Mouse (Mus musculus) layer of hippocampus, adult 9-11 months (tissue): ENCODE results near the gene Kcnj1.

Experiments used
- DNase-seq: peaks from one replicate; pipeline ENCODE4 v3.0.0; 2022

Gene Kcnj1

DNA sequence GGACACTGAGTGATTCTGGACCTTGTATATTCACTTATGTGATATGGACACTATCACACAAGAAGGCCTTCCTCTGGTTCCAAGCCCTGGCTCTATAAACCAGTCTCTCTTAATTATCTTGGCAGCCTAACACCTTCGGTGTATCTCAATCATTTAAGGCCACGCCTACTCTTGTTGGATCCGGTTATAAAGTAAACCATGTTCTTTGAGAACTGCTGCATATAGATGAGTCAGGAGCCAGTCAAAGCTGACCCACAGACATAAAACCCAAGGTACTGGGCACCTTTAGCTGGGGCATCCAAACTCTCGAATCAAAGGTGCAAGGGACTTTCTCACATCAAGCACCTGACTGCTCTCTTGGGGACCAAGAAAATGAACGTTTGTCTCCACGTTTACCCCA lies at the start of gene Kcnj1:
Gene Kcnj1, plus strand, starts transcription at position 292 of the 400 bp plus-strand sequence.
- DNase-seq = no peak

DNA sequence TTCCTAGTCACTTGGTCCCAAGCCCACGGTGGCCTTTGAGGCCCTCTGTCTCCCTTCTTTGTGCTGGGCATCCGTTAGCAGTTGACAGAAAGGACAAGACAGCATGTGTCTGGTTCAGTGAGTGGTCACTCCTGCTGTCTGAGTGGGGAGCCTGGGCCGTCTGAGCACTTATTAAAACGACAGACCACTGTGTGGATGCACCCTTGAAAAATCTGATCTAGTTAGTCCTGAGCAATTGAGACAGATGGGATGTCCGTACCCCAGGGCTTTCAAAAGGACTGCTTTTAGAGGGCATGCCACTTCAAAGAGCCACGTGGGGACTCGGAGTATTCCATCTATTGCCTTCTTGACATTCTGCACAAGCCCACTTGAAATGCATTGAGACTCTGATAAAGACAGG lies 48.7 kb upstream of the Kcnj1 start:
- DNase-seq = no peak

DNA sequence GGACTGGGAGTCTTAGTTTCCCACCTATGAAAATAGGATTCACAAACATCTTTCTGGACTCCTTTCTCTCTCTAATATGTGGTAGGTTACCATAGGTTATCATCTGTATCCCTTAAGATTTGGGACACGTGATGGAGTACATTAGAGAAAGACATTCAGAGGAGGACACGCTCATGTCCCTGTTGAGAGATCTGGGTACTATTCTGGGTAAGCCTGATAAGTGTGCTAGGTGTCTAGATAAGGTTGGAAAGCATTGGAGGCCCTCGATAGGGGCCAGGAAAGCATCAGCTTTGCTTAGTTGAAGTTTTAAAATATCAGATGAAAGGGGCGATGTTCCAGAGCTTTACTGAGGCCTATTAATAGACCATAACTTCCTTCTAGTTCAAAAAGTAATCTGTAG lies 43.5 kb upstream of the Kcnj1 start:
- DNase-seq = no peak

DNA sequence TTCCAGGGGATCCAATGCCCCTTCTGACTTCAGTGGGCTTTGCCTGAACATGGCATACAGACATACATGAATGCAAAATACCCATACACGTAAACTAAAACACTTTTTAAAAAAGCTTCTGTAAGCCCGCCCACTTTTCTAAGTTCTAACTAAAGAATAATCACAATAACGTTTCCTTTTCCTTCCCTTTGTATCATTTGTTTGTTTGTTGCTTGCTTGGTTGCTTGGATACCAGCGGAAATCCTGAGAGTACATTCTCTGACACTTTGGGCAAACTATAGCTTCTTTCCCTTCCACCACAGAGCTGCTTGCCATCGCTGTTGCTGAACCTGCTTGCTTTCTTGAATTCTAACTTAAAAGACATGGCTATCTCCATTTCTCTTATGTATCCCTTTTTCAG lies 41.1 kb upstream of the Kcnj1 start:
- DNase-seq = no peak

DNA sequence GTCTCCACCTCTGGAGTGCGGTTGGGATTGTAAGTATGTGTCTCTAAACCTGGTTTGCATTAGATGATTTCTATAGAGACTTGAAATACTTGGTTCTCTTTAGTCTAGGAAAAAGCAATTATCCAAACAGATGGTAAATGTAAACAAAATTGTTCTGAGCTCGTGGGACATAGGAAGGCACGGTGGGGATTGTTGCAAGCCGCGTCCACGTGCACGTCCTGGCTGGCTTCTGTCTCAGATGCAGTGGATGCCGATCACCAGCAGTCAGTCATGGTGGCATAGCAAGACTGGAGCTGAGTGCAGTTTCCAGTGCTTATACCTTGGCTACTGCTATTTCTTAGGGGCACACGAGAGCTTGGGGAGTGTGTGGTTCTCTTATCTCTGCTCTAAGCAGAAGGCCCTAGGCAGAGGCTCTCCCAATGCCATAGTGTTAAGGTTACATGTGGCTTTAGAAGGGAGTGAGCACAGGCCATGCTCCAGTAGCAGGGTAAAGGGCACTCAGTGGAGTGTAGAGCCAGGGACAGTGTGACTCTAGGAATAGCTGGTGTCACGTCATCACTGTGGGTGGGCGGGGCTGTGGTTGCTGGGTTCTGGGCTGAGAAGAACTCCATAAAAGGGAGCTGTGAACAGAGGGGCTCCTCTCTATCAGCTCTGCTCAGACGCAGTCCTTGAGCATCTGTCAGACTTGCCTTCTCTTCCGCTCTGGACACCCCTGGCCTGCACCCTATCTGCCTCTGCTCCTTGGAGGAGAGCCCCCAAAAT lies 36.7 kb upstream of the Kcnj1 start:
- DNase-seq = no peak

DNA sequence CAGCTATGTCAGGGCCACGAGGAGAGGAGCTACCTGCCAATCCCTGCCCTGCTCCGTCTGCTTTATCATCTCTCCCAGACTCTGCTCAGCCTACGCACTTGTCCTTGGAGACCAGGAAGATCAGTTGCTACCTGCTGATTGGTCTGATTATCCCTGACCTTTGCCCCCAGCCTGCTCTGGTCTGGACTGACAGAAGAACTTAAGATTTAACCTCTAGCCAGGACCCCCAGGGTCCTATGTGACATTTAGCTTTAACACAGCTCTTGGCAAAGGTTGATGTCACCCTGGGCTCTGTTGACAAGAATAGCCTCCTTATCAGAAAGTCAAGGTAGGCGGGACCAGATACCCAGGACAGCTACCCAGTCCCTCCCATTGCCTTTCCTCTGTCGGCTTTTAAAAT lies 31.5 kb upstream of the Kcnj1 start:
- no peak for DNase-seq

DNA sequence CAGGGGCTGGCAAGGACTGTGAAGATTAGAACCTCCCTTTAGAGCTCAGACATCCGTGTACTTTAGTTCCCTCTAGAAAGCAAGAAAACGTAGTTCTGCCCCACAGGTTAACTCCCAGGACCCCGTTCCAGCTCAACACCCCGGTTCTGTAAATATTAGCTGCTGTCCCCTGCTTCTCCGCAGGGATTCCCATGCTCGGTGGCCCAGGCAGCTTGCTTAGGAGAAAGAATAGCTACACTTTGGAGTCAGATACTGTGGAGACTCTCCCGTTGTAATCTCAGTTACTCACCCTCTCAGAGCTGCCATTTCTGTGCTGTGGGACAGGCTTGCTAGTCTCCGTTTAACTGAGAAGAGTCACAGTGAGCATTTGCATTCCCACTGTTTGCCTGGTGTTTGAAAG lies 29.4 kb upstream of the Kcnj1 start:
- no peak for DNase-seq

DNA sequence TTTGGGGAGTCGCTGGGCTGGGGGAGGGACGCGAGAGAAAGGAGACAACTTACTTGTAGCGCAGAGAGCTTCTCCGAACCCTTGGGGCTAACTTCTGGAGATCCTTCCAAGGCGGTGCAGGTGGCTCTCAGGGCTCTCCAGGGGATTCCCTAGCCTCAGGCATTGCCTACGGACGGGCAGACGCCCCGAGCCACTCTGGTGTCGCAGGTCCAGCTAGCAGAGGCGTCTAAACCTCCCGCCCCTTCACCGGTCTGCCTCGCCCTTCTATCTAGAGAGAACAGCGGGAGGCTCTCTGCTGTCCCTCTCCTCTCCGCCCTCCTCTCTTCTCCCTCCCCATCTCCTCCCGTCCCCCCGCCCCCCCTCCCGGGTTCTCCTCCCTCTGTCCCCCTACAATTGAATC lies 28.2 kb upstream of the Kcnj1 start, which contains the start of gene Kcnj5:
Gene Kcnj5, minus strand, starts transcription at position 300 of the 400 bp plus-strand sequence.
- no peak for DNase-seq

DNA sequence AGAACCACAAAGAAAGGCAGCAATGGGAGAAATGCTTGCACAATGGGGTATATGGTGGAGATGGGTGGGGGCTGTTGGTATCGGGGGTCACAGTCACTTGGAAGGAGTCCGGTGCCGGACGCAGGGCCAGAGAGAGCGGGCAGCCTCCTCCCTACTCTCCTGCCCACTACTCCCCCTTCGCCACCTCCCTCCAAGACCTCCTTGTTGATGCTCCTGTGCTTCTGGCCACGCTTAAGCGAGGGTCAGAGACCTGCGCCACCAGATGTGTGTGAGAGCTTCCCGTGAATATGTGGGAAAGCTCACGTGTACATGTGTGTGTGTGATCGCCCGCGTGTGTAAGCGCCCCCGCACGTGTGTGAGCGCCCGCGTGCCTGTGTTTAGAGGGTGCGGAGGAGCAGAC lies 27.8 kb upstream of the Kcnj1 start:
- no peak for DNase-seq

DNA sequence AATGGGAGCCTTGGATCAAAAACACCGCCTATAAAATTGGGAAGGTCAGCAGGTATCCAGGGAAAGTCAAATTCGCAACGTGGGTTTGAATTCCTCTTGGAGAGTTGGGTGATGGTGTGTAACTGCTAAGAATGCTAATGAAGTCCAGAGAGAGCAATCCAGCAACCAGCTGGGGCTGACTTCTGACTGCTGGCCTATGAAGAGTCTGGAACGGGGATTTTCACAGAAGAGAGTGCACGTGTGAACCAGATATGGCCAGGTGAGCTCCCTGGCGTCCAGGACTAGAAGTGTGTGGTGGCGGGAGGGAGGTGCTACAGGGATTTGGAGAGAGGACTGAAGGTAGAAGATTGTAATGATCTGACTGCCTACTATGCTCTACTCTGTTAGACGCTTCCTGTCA lies 24.2 kb upstream of the Kcnj1 start:
- DNase-seq = no peak

DNA sequence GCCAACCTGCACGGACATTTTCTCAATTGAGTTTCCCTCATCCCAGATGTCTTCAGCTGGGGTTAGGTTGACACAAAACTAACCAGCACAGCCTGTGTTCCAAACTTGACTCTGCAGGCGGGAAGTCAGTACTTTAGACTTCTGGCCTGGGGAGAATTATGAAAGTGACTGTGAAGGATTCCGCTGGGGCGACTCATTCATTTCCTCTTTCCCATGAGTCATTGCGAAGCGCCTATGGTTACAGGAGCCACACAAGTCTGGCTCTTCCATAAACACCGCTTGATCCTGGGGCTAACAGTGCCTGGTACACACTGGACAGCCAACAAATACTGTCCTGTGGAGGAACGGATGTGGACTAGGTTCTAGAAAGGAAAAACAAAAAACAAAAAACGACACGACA lies 22.9 kb upstream of the Kcnj1 start:
- no peak for DNase-seq

DNA sequence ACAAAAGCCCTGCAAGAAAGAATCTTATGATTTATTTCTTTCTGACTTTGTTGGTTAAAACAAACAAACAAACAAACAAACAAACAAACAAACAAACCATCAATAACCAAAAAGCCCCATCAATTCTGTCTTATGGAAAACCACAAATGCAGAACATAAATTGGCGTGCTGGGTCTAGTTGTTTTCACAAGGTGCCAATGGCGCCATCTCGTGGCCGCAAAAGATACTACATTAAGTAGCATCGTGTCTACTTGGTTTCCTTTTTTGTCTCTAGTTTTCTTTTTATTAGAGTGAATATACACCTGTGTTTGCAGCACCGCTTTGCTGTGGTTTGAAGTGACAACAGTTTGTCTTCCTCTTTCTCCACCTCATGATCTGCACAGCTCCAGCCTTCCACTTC lies 22.0 kb upstream of the Kcnj1 start:
- DNase-seq = peak; percentile 51

DNA sequence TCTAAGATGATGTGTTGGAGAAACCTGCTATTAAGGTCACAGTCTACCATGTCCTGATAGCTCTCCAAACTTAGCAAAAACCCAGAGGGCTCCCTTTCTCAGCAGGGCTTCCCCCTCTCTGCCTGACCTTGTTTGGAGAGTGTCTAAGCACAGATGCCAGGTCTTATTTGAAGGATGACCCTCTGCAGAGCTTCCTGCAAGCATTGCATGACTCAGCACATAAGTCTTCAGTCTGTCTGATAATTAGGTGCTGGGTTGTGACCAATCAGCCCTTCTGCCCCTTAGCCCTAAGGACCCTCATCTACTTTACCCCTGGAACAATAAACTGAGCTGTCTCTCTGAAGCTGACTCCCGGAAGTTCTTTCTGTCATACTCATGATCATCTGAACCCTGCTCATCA lies 11.5 kb upstream of the Kcnj1 start:
- no peak for DNase-seq

DNA sequence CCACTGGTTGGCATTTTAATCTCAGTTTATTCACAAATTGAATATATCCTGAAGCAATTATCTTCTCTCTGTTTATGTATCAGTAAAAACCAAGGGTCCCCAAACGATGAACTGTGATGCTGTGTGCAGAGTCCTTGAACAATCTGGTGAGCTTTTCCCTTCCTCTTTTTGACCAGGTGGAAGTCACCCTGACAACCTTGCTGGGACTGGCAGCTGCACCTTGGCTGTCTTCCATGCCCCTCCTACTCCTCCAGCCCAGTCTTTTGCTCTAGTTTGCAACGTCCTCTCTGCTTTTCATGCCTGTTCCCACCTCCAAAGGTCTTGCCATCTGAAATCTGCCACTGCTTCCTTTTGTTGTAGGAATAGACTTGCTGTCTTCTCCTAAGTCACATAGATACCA lies 3.5 kb upstream of the Kcnj1 start:
- DNase-seq = no peak

DNA sequence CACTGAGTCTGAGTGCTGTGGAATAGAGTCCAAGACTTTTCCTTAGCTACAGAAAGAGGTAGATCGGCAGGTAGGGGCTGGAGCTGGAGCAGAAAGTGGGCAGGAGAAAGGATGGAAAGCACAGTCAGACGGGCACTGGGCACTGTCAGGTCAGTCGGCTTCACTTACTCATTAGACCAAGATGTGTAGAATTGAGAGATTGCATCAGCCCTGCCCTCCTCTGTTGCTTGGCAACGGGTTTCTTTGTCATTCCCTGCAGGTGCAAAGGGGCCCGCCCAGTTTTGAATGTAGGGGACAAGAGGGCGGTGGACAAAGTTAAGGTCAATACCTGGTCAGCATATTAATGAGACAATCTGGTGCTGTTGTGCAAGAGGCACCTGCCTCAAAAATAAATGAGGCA lies 2.9 kb upstream of the Kcnj1 start:
- DNase-seq = no peak

DNA sequence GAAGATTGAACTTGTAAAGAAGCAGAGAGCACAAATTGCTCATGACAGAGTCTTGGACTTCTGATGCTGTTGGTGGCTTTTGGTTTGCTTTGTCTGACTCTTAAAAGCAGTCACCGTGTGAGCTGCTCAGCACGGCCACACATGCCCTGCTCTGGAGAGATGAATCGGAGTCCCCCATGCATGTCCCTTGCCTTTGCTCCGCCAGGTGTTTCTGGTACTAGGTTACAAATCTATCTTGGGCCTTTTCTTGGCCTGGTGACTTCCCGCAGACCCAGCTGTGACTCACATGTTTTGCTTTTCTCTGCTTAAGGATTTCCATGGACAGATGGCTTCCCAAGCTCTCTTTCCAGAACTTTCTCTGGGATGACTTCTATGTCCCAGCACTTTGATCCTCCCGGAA lies 1.4 kb downstream of the Kcnj1 start:
- no peak for DNase-seq

DNA sequence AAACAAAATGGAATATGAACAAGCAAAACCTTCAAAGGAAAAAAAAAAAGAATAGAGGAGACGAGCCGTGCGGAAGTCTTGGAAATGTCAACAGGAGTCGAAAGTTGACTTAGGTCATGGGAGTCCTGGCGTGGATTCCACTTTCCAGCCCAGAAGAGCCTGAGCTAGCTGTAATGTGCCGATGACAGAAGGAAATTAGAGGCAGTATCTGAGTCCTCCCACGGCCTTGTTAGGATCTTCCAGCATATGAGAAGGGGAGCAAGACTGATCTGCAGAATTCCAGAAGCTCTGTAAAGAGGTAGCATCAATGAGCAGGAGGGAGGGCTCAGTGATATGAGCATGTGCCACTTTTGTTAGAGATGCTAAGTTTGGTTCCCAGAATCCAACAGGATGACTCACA lies 3.7 kb downstream of the Kcnj1 start:
- DNase-seq = no peak

DNA sequence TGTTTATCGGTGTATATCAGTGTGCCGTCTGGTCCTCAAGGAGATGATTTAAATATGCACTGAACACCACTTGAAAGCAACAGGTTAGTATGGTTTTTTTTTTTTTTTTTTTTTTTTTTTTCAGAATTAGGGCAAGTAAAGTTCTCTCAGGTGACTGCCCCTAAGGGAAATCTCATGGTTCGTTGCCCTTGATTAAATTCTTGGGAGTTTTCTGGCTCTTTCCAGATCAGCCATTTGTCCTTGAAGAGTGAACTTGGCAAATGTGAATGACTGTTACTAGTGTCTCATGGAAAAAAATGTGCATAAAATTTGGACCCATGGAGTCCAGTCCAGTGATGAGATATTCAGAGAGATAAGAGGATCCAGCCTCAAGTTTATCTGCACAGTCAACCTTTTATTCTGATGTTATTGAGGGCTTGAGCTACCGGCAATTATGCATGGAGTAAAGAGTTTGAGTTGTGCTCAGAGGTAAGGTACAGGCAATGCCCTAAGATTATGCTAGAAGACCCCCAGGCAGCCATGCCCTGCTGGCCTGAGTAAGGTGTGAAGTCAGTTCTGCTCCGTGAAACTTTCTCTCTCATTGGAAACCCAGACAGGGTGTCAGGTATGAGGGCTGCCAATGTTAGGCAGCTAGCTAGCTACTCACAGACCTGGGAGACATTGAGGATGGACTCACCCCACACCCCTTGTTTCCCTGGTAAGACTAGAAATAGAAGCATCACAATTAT lies 4.7 kb downstream of the Kcnj1 start:
- DNase-seq = no peak

DNA sequence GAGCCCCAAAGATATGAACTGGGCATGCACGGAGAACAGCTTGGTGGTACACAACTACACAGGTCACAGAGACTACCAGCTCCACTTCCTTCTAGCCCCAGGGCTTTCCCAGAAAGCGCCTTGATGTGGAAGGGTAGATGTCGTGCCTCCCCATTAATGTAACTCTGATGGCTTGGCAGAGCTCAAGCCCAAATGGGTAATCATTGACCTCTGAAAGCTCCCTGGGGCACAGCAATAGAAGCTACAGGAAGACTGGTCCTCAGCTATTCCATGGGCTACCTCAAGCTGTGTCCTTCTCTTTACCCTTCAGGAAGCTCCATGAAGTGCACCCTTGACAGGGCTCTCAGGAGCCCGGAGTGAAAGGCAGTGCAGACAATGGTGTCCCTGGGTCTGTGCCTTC lies 12.6 kb downstream of the Kcnj1 start:
- DNase-seq = no peak

DNA sequence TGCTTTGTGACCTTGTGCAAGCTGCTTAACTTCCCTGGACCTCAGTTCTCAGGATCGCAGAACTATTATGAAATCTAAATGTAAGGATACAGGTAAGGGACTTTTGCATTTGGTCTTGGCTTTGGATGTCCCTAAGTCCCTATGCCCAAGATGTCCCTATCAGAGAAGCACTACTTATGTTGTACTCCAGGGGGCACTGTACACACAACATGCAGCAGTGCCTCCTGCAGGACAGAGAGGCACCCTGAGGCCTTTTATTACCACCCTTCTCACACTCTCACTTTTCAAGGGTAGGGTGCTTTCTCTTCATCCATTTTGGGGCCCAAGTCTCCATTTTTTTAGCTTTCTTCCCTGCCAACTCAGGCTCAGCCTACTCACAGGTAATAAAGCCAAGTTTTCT lies 15.8 kb downstream of the Kcnj1 start:
- DNase-seq = no peak

DNA sequence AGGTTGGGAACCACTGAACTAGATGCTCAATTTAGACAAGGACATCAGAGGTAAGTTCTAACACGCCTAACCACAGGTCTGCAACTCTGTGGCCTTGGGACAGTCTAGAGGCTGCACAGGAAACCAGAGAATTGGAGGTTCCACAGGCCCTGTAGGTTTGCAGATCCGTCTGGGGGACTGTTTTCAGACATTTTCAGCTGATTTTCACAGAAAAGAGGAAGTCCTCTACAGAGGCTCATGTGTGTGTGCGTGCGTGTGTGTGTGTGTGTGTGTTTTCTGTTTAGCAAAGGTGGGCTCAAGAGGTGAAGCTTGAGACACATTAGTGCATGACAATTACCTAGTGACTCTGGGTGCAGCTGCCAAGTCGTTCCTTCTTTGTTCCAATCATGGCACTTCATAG lies 18.8 kb downstream of the Kcnj1 start:
- no peak for DNase-seq

DNA sequence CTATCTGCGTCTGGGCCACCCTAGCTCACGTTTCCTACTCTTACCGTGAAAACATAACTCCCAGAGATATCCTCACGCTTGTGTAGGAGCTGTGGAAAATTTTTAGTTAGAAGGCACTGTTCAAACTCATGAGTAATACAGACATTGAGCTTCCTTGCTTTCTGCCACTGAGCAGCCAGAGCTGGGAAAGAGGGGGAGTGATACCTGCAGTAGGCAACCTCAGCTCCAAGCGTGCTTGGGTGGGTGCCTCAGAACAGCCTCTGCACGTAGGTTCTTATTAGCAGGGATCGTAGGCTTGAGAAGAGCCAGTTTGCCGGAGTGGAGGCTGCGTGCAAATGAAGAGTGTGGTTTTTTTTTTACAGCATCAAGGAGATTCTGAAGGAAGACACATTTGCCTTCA lies 19.4 kb downstream of the Kcnj1 start:
- no peak for DNase-seq

DNA sequence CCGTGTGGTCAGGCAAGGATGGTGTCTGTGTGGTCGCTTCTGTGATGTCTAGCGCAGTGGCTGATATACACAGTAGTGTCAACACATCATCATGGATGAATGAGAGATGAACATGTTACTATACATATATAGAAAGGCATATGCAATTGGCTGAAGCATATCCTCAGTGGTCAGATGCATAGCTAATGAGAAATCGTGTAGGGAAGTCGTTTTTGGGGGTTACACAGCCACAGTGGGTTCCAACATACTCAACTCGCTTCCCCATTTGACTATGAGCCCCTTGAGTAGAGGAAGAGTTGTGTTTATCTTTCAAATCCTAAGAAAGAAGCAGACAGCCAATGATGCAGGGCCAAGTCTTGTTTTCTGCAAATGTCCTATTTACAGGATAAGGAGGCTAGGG lies 20.4 kb downstream of the Kcnj1 start:
- no peak for DNase-seq

DNA sequence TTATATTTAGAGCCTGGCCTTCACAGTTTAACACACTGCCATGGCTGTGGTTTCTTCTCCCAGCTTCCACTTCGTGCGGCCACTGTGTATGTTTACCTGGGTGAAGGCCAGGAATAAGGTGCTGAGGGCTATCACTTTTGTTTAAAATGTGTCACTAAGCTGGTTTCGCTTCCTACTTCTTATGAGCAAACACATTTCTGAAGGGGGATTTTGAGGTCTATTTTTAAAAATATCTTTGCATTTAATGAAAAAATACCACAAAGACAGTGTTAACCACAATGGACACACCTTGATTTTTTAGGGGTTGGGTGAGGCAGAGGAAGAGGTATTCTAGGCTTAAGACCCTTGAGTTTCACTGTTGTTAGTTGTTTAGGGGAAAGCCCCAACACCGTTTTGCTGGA lies 22.5 kb downstream of the Kcnj1 start:
- DNase-seq = no peak

DNA sequence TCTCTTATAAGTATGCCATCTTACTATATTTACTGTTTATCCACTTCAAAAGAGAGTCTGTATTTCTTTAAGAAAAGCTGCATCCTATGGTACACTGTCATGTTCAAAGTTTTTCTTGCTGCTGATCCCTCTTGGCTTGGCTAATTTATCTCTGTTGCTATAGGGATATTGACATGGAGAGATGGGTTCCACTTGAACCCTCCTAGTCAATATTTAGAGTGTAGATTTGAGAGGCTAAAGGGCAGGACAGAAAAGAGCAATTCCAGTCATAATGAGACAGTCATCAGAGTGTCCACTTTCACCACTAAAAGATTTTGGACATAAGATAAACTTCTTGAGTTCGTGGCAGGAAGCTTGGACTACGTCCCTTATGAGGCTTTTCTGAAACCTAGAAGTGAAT lies 27.9 kb downstream of the Kcnj1 start:
- no peak for DNase-seq
